8 mouse cellular contexts compared by ENCODE assay signal in the genomic region with DNA sequence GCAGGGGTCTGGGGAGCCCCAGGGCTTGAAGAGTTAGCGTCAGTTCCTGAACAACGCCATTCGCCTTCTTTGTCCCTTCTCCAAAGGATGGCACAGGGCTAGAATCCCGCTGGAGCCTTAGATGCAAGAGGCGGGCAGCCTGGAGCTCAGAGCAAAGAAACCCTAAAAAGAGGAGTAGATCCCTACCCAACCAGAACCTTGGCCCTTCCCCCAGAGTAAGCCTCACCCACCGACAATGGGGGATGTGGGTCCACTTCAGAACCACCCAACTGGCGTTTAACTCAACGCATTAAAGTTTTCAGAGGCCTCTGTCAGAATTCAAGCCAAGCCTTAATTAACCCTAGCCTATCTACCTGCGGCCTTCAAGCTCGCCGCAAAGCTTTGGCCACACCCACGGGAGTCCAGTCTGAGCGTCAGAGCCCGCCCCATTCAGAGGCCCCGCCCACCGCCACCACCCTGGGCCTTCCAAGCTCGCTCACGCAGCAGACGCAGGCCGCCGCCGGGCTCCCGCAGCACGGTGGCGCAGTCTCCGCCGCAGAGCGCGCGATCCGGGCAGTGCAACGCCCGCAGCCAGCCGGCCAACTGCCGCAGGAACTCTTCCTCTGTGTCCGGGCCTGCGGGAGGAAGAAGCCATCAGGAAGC. TPM values are rescaled to one million over a fixed set of nuclear protein-coding genes. Genes with fewer than 3 reads are reported as not detected.
DNase-seq lines count a peak whose midpoint lies in the region; ATAC-seq and TF ChIP-seq lines count a peak whose summit lies in the region.

No protein-coding gene starts in this region.

- 0 out of 2 replicates have a peak, but pooled peaks cover 4% of the 10 kb centered on the region for H3K9me3 ChIP-seq in ES-Bruce4 (replicated peaks; ENCODE audit: control insufficient read depth, insufficient read depth, low read length, poor library complexity, severe bottlenecking)
- 0 out of 2 replicates have a peak, but pooled peaks cover 4% of the 10 kb centered on the region for H3K9me3 ChIP-seq in forebrain, embryonic 12.5 days
- H3K9me3 ChIP-seq in heart, postnatal 0 days (replicated peaks; ENCODE audit: control insufficient read depth, low read length), result no peaks in the 10 kb centered on the region
- no peaks in the 10 kb centered on the region for H3K9me3 ChIP-seq in liver, embryonic 15.5 days (replicated peaks)
- H3K9me3 ChIP-seq in neural tube, embryonic 14.5 days (ENCODE audit: control insufficient read depth, low read length), result no peaks in the 10 kb centered on the region

- ATAC-seq in forebrain, embryonic 12.5 days (ENCODE audit: low FRiP score), result peak; percentile 94
- ATAC-seq in heart, postnatal 0 days (ENCODE audit: insufficient read depth, low read depth), result peak; percentile 90
- ATAC-seq in liver, embryonic 15.5 days (ENCODE audit: insufficient read depth), result peak; percentile 83
- peak; percentile 91 for ATAC-seq in neural tube, embryonic 14.5 days (ENCODE audit: low read depth)

- peak overlapping the region; percentile 3; the same call in 1 of the 2 replicates for H3K27ac ChIP-seq in ES-Bruce4 (ENCODE audit: insufficient read depth, low read length)
- H3K27ac ChIP-seq in forebrain, embryonic 12.5 days, result peak overlapping the region; percentile 92
- H3K27ac ChIP-seq in heart, postnatal 0 days (ENCODE audit: low read depth), result peak overlapping the region; percentile 80
- peak overlapping the region; percentile 70 for H3K27ac ChIP-seq in liver, embryonic 15.5 days (replicated peaks)
- peak overlapping the region; percentile 76 for H3K27ac ChIP-seq in neural tube, embryonic 14.5 days (ENCODE audit: low read depth, low read length)
- H3K27ac ChIP-seq in testis, adult 2 months (ENCODE audit: control insufficient read depth, insufficient read depth, low read depth, low read length), result peak overlapping the region; percentile 92

- DNase-seq in c-Kit-positive CD71-positive TER-119-positive erythroid progenitor cells, embryonic 14.5 days (ENCODE audit: low spot score), result peak; percentile 83
- peak; percentile 62 for DNase-seq in heart, postnatal 0 days (ENCODE audit: low spot score)
- DNase-seq in kidney, postnatal 4 days, result peak; percentile 92 to 95

- no peaks in the 10 kb centered on the region for H3K36me3 ChIP-seq in ES-Bruce4 (ENCODE audit: control insufficient read depth, insufficient read depth, low read length, poor library complexity, severe bottlenecking)
- 0 out of 2 replicates have a peak, but pooled peaks cover 3% of the 10 kb centered on the region for H3K36me3 ChIP-seq in forebrain, embryonic 12.5 days (replicated peaks)
- 0 out of 2 replicates have a peak, but pooled peaks cover 12% of the 10 kb centered on the region for H3K36me3 ChIP-seq in heart, postnatal 0 days (replicated peaks; ENCODE audit: control insufficient read depth, insufficient read depth, low read length)
- peaks cover 6% of the 10 kb centered on the region for H3K36me3 ChIP-seq in liver, embryonic 15.5 days (replicated peaks)
- H3K36me3 ChIP-seq in neural tube, embryonic 14.5 days (ENCODE audit: control insufficient read depth, insufficient read depth, low read length), result no peaks in the 10 kb centered on the region
- H3K36me3 ChIP-seq in testis, adult 2 months (ENCODE audit: control insufficient read depth, insufficient read depth, low read length), result peaks cover 1% of the 10 kb centered on the region; the same call in 1 of the 2 replicates

- peaks cover 2% of the 10 kb centered on the region for H3K4me1 ChIP-seq in ES-Bruce4 (ENCODE audit: control insufficient read depth, insufficient read depth, low read length)
- peaks cover 16% of the 10 kb centered on the region for H3K4me1 ChIP-seq in forebrain, embryonic 12.5 days
- no peaks in the 10 kb centered on the region for H3K4me1 ChIP-seq in heart, postnatal 0 days (ENCODE audit: control insufficient read depth, insufficient read depth)
- H3K4me1 ChIP-seq in liver, embryonic 15.5 days (replicated peaks), result peaks cover 18% of the 10 kb centered on the region
- H3K4me1 ChIP-seq in neural tube, embryonic 14.5 days (ENCODE audit: control insufficient read depth, insufficient read depth, low read length), result 0 out of 2 replicates have a peak, but pooled peaks cover 4% of the 10 kb centered on the region
- peaks cover 16% of the 10 kb centered on the region for H3K4me1 ChIP-seq in testis, adult 2 months (ENCODE audit: control insufficient read depth, insufficient read depth, low read length)

- no peak for TF ChIP-seq CTCF in ES-Bruce4 (IDR thresholded peaks at IDR 0.05; ENCODE audit: low read depth, low read length)
- TF ChIP-seq CTCF in heart, postnatal 0 days (IDR thresholded peaks at IDR 0.05; ENCODE audit: low read depth), result 0 out of 2 replicates have a peak, but pooled peaks have one; percentile 7
- no peak for TF ChIP-seq CTCF in testis, adult 2 months (IDR thresholded peaks at IDR 0.05; ENCODE audit: control insufficient read depth, insufficient read depth, insufficient replicate concordance, low read depth, low read length)

- no peaks in the 10 kb centered on the region for H3K27me3 ChIP-seq in ES-Bruce4 (ENCODE audit: control insufficient read depth, insufficient read depth, low read length, poor library complexity, severe bottlenecking)
- H3K27me3 ChIP-seq in forebrain, embryonic 12.5 days, result peaks cover 34% of the 10 kb centered on the region
- H3K27me3 ChIP-seq in heart, postnatal 0 days (ENCODE audit: control insufficient read depth, insufficient read depth, low read length), result peaks cover 14% of the 10 kb centered on the region
- peaks cover 37% of the 10 kb centered on the region for H3K27me3 ChIP-seq in liver, embryonic 15.5 days
- peaks cover 4% of the 10 kb centered on the region; the same call in 1 of the 2 replicates for H3K27me3 ChIP-seq in neural tube, embryonic 14.5 days (ENCODE audit: control insufficient read depth, insufficient read depth, low read length)
- H3K27me3 ChIP-seq in testis, adult 2 months (ENCODE audit: control insufficient read depth, insufficient read depth, low read length), result no peaks in the 10 kb centered on the region

- peak overlapping the region; percentile 89 for H3K4me2 ChIP-seq in forebrain, embryonic 12.5 days
- H3K4me2 ChIP-seq in heart, postnatal 0 days (ENCODE audit: low read depth, low read length), result peak overlapping the region; percentile 92
- peak overlapping the region; percentile 99 for H3K4me2 ChIP-seq in liver, embryonic 15.5 days
- peak overlapping the region; percentile 56 for H3K4me2 ChIP-seq in neural tube, embryonic 14.5 days (ENCODE audit: low read depth, low read length)

- 8% methylated on average over 35 of the region's 37 CpGs for WGBS in forebrain, embryonic 12.5 days
- 8% methylated on average over 35 of the region's 37 CpGs for WGBS in heart, postnatal 0 days
- 7% methylated on average over 37 of the region's 37 CpGs for WGBS in liver, embryonic 15.5 days (ENCODE audit: insufficient replicate concordance)
- WGBS in neural tube, embryonic 14.5 days, result 7% methylated on average over 37 of the region's 37 CpGs

- H3K9ac ChIP-seq in ES-Bruce4 (ENCODE audit: low read depth, poor library complexity, severe bottlenecking), result peak overlapping the region; percentile 85
- H3K9ac ChIP-seq in forebrain, embryonic 12.5 days, result peak overlapping the region; percentile 73
- H3K9ac ChIP-seq in heart, postnatal 0 days (replicated peaks; ENCODE audit: low read depth, low read length), result peak overlapping the region; percentile 74
- peak overlapping the region; percentile 67 for H3K9ac ChIP-seq in liver, embryonic 15.5 days
- H3K9ac ChIP-seq in neural tube, embryonic 14.5 days (replicated peaks; ENCODE audit: low read depth, low read length), result peak overlapping the region; percentile 74

- TF ChIP-seq EP300 in ES-Bruce4 (IDR thresholded peaks at IDR 0.05; ENCODE audit: insufficient read depth, low read depth, low read length), result no peak
- TF ChIP-seq EP300 in heart, postnatal 0 days (IDR thresholded peaks at IDR 0.05; ENCODE audit: low read depth), result no peak

- no peak for TF ChIP-seq POLR2A in ES-Bruce4 (IDR thresholded peaks at IDR 0.05; ENCODE audit: insufficient read depth, low read length)
- peak; percentile 56 for TF ChIP-seq POLR2A in testis, adult 2 months (IDR thresholded peaks at IDR 0.05; ENCODE audit: control insufficient read depth, low read depth, low read length)

- peak overlapping the region; percentile 85 for H3K4me3 ChIP-seq in ES-Bruce4 (ENCODE audit: low read depth, low read length)
- peak overlapping the region; percentile 66 for H3K4me3 ChIP-seq in forebrain, embryonic 12.5 days (replicated peaks)
- peak overlapping the region; percentile 77 for H3K4me3 ChIP-seq in heart, postnatal 0 days (ENCODE audit: low read depth, low read length)
- peak overlapping the region; percentile 75 for H3K4me3 ChIP-seq in liver, embryonic 15.5 days (replicated peaks)
- H3K4me3 ChIP-seq in neural tube, embryonic 14.5 days (ENCODE audit: low read depth, low read length), result peak overlapping the region; percentile 57
- H3K4me3 ChIP-seq in testis, adult 2 months (ENCODE audit: control insufficient read depth, low read depth, low read length), result peak overlapping the region; percentile 91

RNA-seq across cellular contexts. Expression of a gene that starts 0.7 kb away (rescaled TPM):
- 12.6 and 13.3 TPM in 2 replicates for polyA plus RNA-seq in ES-Bruce4 (2011; ENCODE audit: insufficient read depth, insufficient read length, low read depth, missing spikeins)
- polyA plus RNA-seq in forebrain, embryonic 12.5 days (2016; fragmentation: Nextera tagmentation; extraction: Ambion mirVana), result 16.4 and 17.7 TPM in 2 replicates
- 24.5 and 28.1 TPM in 2 replicates for total RNA-seq in heart, postnatal 0 days (2014; rRNA removed; ENCODE audit: low replicate concordance)
- 23.1 and 23.2 TPM in 2 replicates for polyA plus RNA-seq in heart, postnatal 0 days (2015; fragmentation: Nextera tagmentation; extraction: Ambion mirVana)
- 6.2 and 6.5 TPM in 2 replicates for polyA plus RNA-seq in liver, embryonic 15.5 days (2015; fragmentation: Nextera tagmentation; extraction: Ambion mirVana)
- polyA plus RNA-seq in neural tube, embryonic 14.5 days (2014; fragmentation: Nextera tagmentation; extraction: Ambion mirVana), result 29.5 and 33.6 TPM in 2 replicates
- polyA plus RNA-seq in testis, adult 2 months (2012; rRNA removed), result 194 and 338 TPM in 2 replicates

RNA-seq across cellular contexts. Expression of a gene that starts 14.7 kb away (rescaled TPM):
- not detected in 2 replicates for polyA plus RNA-seq in ES-Bruce4 (2011; ENCODE audit: insufficient read depth, insufficient read length, low read depth, missing spikeins)
- 0.57 and 1.2 TPM in 2 replicates for polyA plus RNA-seq in forebrain, embryonic 12.5 days (2016; fragmentation: Nextera tagmentation; extraction: Ambion mirVana)
- 0.23 TPM in 1 of 2 replicates, not detected in the other for total RNA-seq in heart, postnatal 0 days (2014; rRNA removed; ENCODE audit: low replicate concordance)
- 0.14 and 0.26 TPM in 2 replicates for polyA plus RNA-seq in heart, postnatal 0 days (2015; fragmentation: Nextera tagmentation; extraction: Ambion mirVana)
- polyA plus RNA-seq in liver, embryonic 15.5 days (2015; fragmentation: Nextera tagmentation; extraction: Ambion mirVana), result 0.05 TPM in 1 of 2 replicates, not detected in the other
- polyA plus RNA-seq in neural tube, embryonic 14.5 days (2014; fragmentation: Nextera tagmentation; extraction: Ambion mirVana), result 0.23 and 0.33 TPM in 2 replicates
- 506 and 536 TPM in 2 replicates for polyA plus RNA-seq in testis, adult 2 months (2012; rRNA removed)

RNA-seq across cellular contexts. Expression of a gene that starts 14.9 kb away (rescaled TPM):
- 9.2 and 12.1 TPM in 2 replicates for polyA plus RNA-seq in ES-Bruce4 (2011; ENCODE audit: insufficient read depth, insufficient read length, low read depth, missing spikeins)
- polyA plus RNA-seq in forebrain, embryonic 12.5 days (2016; fragmentation: Nextera tagmentation; extraction: Ambion mirVana), result 7.9 and 8.3 TPM in 2 replicates
- 2.7 and 4.7 TPM in 2 replicates for total RNA-seq in heart, postnatal 0 days (2014; rRNA removed; ENCODE audit: low replicate concordance)
- 0.80 and 1.00 TPM in 2 replicates for polyA plus RNA-seq in heart, postnatal 0 days (2015; fragmentation: Nextera tagmentation; extraction: Ambion mirVana)
- polyA plus RNA-seq in liver, embryonic 15.5 days (2015; fragmentation: Nextera tagmentation; extraction: Ambion mirVana), result 0.13 and 0.21 TPM in 2 replicates
- 9.6 and 14.9 TPM in 2 replicates for polyA plus RNA-seq in neural tube, embryonic 14.5 days (2014; fragmentation: Nextera tagmentation; extraction: Ambion mirVana)
- 40.9 and 41.8 TPM in 2 replicates for polyA plus RNA-seq in testis, adult 2 months (2012; rRNA removed)

RNA-seq across cellular contexts. Expression of a gene that starts 20.7 kb away (rescaled TPM):
- 23.0 and 31.5 TPM in 2 replicates for polyA plus RNA-seq in ES-Bruce4 (2011; ENCODE audit: insufficient read depth, insufficient read length, low read depth, missing spikeins)
- polyA plus RNA-seq in forebrain, embryonic 12.5 days (2016; fragmentation: Nextera tagmentation; extraction: Ambion mirVana), result 0.34 and 0.58 TPM in 2 replicates
- total RNA-seq in heart, postnatal 0 days (2014; rRNA removed; ENCODE audit: low replicate concordance), result 0.19 and 1.9 TPM in 2 replicates
- 0.18 and 0.79 TPM in 2 replicates for polyA plus RNA-seq in heart, postnatal 0 days (2015; fragmentation: Nextera tagmentation; extraction: Ambion mirVana)
- 0.79 and 0.96 TPM in 2 replicates for polyA plus RNA-seq in liver, embryonic 15.5 days (2015; fragmentation: Nextera tagmentation; extraction: Ambion mirVana)
- 0.51 and 0.59 TPM in 2 replicates for polyA plus RNA-seq in neural tube, embryonic 14.5 days (2014; fragmentation: Nextera tagmentation; extraction: Ambion mirVana)
- polyA plus RNA-seq in testis, adult 2 months (2012; rRNA removed), result 0.31 and 1.1 TPM in 2 replicates

RNA-seq across cellular contexts. Expression of a gene that starts 25.2 kb away (rescaled TPM):
- 223 and 242 TPM in 2 replicates for polyA plus RNA-seq in ES-Bruce4 (2011; ENCODE audit: insufficient read depth, insufficient read length, low read depth, missing spikeins)
- 283 and 293 TPM in 2 replicates for polyA plus RNA-seq in forebrain, embryonic 12.5 days (2016; fragmentation: Nextera tagmentation; extraction: Ambion mirVana)
- total RNA-seq in heart, postnatal 0 days (2014; rRNA removed; ENCODE audit: low replicate concordance), result 296 and 383 TPM in 2 replicates
- polyA plus RNA-seq in heart, postnatal 0 days (2015; fragmentation: Nextera tagmentation; extraction: Ambion mirVana), result 250 and 255 TPM in 2 replicates
- 110 and 112 TPM in 2 replicates for polyA plus RNA-seq in liver, embryonic 15.5 days (2015; fragmentation: Nextera tagmentation; extraction: Ambion mirVana)
- 301 and 308 TPM in 2 replicates for polyA plus RNA-seq in neural tube, embryonic 14.5 days (2014; fragmentation: Nextera tagmentation; extraction: Ambion mirVana)
- polyA plus RNA-seq in testis, adult 2 months (2012; rRNA removed), result 362 and 383 TPM in 2 replicates

Comparison
In these comparisons a context has a peak if more than half of its experiments do, and no peak if none do; other contexts are left out.
1. Peak in every context shown above with its lines: DNase-seq, ATAC-seq, H3K4me3 ChIP-seq and H3K27ac ChIP-seq.
2. H3K27ac ChIP-seq: peak in every context shown above with its lines; median percentile 92 in forebrain, embryonic 12.5 days; 92 in testis, adult 2 months; 80 in heart, postnatal 0 days; 76 in neural tube, embryonic 14.5 days; 70 in liver, embryonic 15.5 days; 3 in ES-Bruce4.
3. RNA of a gene that starts 14.7 kb away (polyA plus RNA-seq): 506 to 536 TPM in testis, adult 2 months; 0.57 to 1.2 TPM in forebrain, embryonic 12.5 days, not detected in ES-Bruce4, 0.23 to 0.33 TPM in neural tube, embryonic 14.5 days, 0.14 to 0.26 TPM in heart, postnatal 0 days and 0.05 TPM in liver, embryonic 15.5 days; every median in the first group is over 100 times any median in the second.